Mouse (Mus musculus): ENCODE measurements around the gene Rnf182. TPM values are rescaled to one million over a fixed set of nuclear protein-coding genes. Genes with fewer than 3 reads are reported as not detected.

Rnf182 gene
- polyA plus RNA-seq, 1 experiment: not detected

- no peak overlapping the region for H3K27ac ChIP-seq (ENCODE audit: insufficient read depth, low read depth, low read length)
- TF ChIP-seq CTCF (IDR thresholded peaks at IDR 0.05; ENCODE audit: low read depth, low read length) (no peak), POLR2A (IDR thresholded peaks at IDR 0.05; ENCODE audit: borderline replicate concordance, low read depth, low read length) (no peak)
Measured at GRCm38 (mm10) chr13:43583504-43583903, 32.0 kb upstream of the Rnf182 start.

GRCm38 (mm10) chr13:43585335-43585734 lies 30.2 kb upstream of the Rnf182 start:
- no peak overlapping the region for H3K4me3 ChIP-seq (ENCODE audit: insufficient read depth, low read length)
- TF ChIP-seq CTCF (IDR thresholded peaks at IDR 0.05; ENCODE audit: low read depth, low read length) (no peak), POLR2A (IDR thresholded peaks at IDR 0.05; ENCODE audit: borderline replicate concordance, low read depth, low read length) (no peak)
- H3K27ac ChIP-seq (ENCODE audit: insufficient read depth, low read depth, low read length): no peak overlapping the region
- H3K4me1 ChIP-seq (ENCODE audit: control insufficient read depth, insufficient read depth, low read length): no peaks in the 10 kb centered on the region

More at GRCm38 (mm10) chr13:43583504-43583903, 32.0 kb upstream of the Rnf182 start:
- Histone ChIP-seq H3K4me1 (ENCODE audit: control insufficient read depth, insufficient read depth, low read length) (no peaks in the 10 kb centered on the region), H3K4me3 (ENCODE audit: insufficient read depth, low read length) (no peak overlapping the region)

- no peak overlapping the region for H3K27ac ChIP-seq (ENCODE audit: insufficient read depth, low read depth, low read length)
- H3K4me1 ChIP-seq (ENCODE audit: control insufficient read depth, insufficient read depth, low read length): no peaks in the 10 kb centered on the region
- TF ChIP-seq CTCF (IDR thresholded peaks at IDR 0.05; ENCODE audit: low read depth, low read length) (no peak), POLR2A (IDR thresholded peaks at IDR 0.05; ENCODE audit: borderline replicate concordance, low read depth, low read length) (no peak)
- no peak overlapping the region for H3K4me3 ChIP-seq (ENCODE audit: insufficient read depth, low read length)
Measured at GRCm38 (mm10) chr13:43586966-43587365, 28.5 kb upstream of the Rnf182 start.

GRCm38 (mm10) chr13:43587844-43588840 lies 27.4 kb upstream of the Rnf182 start:
- TF ChIP-seq POLR2A (IDR thresholded peaks at IDR 0.05; ENCODE audit: borderline replicate concordance, low read depth, low read length): no peak
- TF ChIP-seq CTCF (IDR thresholded peaks at IDR 0.05; ENCODE audit: low read depth, low read length): no peak
- Histone ChIP-seq H3K4me1 (ENCODE audit: control insufficient read depth, insufficient read depth, low read length) (no peaks in the 10 kb centered on the region), H3K4me3 (ENCODE audit: insufficient read depth, low read length) (no peak overlapping the region), H3K27ac (ENCODE audit: insufficient read depth, low read depth, low read length) (no peak overlapping the region)

GRCm38 (mm10) chr13:43591828-43592680 lies 23.5 kb upstream of the Rnf182 start:
- no peak for TF ChIP-seq CTCF (IDR thresholded peaks at IDR 0.05; ENCODE audit: low read depth, low read length)
- Histone ChIP-seq H3K4me1 (ENCODE audit: control insufficient read depth, insufficient read depth, low read length) (no peaks in the 10 kb centered on the region), H3K27ac (ENCODE audit: insufficient read depth, low read depth, low read length) (no peak overlapping the region), H3K4me3 (ENCODE audit: insufficient read depth, low read length) (no peak overlapping the region)

- no peak overlapping the region for H3K27ac ChIP-seq (ENCODE audit: insufficient read depth, low read depth, low read length)
Measured at GRCm38 (mm10) chr13:43592681-43593068, 22.8 kb upstream of the Rnf182 start.

GRCm38 (mm10) chr13:43595896-43596295 lies 19.6 kb upstream of the Rnf182 start:
- no peak overlapping the region for H3K4me3 ChIP-seq (ENCODE audit: insufficient read depth, low read length)
- TF ChIP-seq POLR2A (IDR thresholded peaks at IDR 0.05; ENCODE audit: borderline replicate concordance, low read depth, low read length) (no peak), CTCF (IDR thresholded peaks at IDR 0.05; ENCODE audit: low read depth, low read length) (peak; percentile 37; the same call in 1 of the 2 replicates)
- H3K27ac ChIP-seq (ENCODE audit: insufficient read depth, low read depth, low read length): no peak overlapping the region
- H3K4me1 ChIP-seq (ENCODE audit: control insufficient read depth, insufficient read depth, low read length): no peaks in the 10 kb centered on the region

More at GRCm38 (mm10) chr13:43592681-43593068, 22.8 kb upstream of the Rnf182 start:
- TF ChIP-seq CTCF (IDR thresholded peaks at IDR 0.05; ENCODE audit: low read depth, low read length): no peak
- no peak for TF ChIP-seq POLR2A (IDR thresholded peaks at IDR 0.05; ENCODE audit: borderline replicate concordance, low read depth, low read length)
- no peak overlapping the region for H3K4me3 ChIP-seq (ENCODE audit: insufficient read depth, low read length)
- H3K4me1 ChIP-seq (ENCODE audit: control insufficient read depth, insufficient read depth, low read length): no peaks in the 10 kb centered on the region

GRCm38 (mm10) chr13:43600967-43601366 lies 14.5 kb upstream of the Rnf182 start:
- no peak overlapping the region for H3K27ac ChIP-seq (ENCODE audit: insufficient read depth, low read depth, low read length)
- no peaks in the 10 kb centered on the region for H3K4me1 ChIP-seq (ENCODE audit: control insufficient read depth, insufficient read depth, low read length)
- TF ChIP-seq POLR2A (IDR thresholded peaks at IDR 0.05; ENCODE audit: borderline replicate concordance, low read depth, low read length): no peak
- no peak for TF ChIP-seq CTCF (IDR thresholded peaks at IDR 0.05; ENCODE audit: low read depth, low read length)
- H3K4me3 ChIP-seq (ENCODE audit: insufficient read depth, low read length): no peak overlapping the region

GRCm38 (mm10) chr13:43602440-43602839 lies 13.1 kb upstream of the Rnf182 start:
- Histone ChIP-seq H3K27ac (ENCODE audit: insufficient read depth, low read depth, low read length) (no peak overlapping the region), H3K4me1 (ENCODE audit: control insufficient read depth, insufficient read depth, low read length) (no peaks in the 10 kb centered on the region), H3K4me3 (ENCODE audit: insufficient read depth, low read length) (no peak overlapping the region)
- TF ChIP-seq CTCF (IDR thresholded peaks at IDR 0.05; ENCODE audit: low read depth, low read length) (no peak), POLR2A (IDR thresholded peaks at IDR 0.05; ENCODE audit: borderline replicate concordance, low read depth, low read length) (no peak)
